Mouse (Mus musculus) embryonic fibroblast, embryonic 13.5 days (primary cell): Measurements from ENCODE around the gene Wdr86.

Experiments
- CTCF ChIP-seq: IDR thresholded peaks from 2 replicates; pipeline ENCODE4 v1.5.1; 2011; ENCODE audit warnings: mild to moderate bottlenecking, control low read depth, low read length, moderate library complexity, borderline replicate concordance; ENCODE audit not compliant: insufficient read depth
- POLR2A ChIP-seq: IDR thresholded peaks from 2 replicates; pipeline ENCODE4 v1.6.1; 2011; ENCODE audit warnings: low read depth, mild to moderate bottlenecking, control low read depth, low read length, moderate library complexity

GRCm38 (mm10) chr5:24718076-24718475 is 12.5 kb downstream of the Wdr86 start:
- TF ChIP-seq CTCF (no peak), POLR2A (no peak)
